Mouse (Mus musculus) lung, embryonic 16.5 days (tissue): ENCODE data around the gene Arsg. TPM values are rescaled to one million over a fixed set of nuclear protein-coding genes. Genes with fewer than 3 reads are reported as not detected.

Experiments used
- ATAC-seq: fragments of 200-750 bp; cut with Nextera tagmentation; 2 replicates; pipeline ENCODE4 v1.8.0; 2017; ENCODE audit warnings: low read depth, mild to moderate bottlenecking, moderate library complexity
- H3K27ac ChIP-seq: fragments of 300-500 bp; sonication (generic); 2 replicates; pipeline ENCODE4 v1.5.1; 2014; ENCODE audit warnings: mild to moderate bottlenecking, control low read depth, low read length
- H3K27me3 ChIP-seq: fragments of 300-500 bp; sonication (generic); 2 replicates; pipeline ENCODE4 v1.6.1; 2014; ENCODE audit warnings: low read depth, low read length, mixed read lengths; ENCODE audit not compliant: control insufficient read depth, insufficient read depth
- H3K36me3 ChIP-seq: fragments of 300-500 bp; sonication (generic); 2 replicates; pipeline ENCODE4 v1.6.1; 2014; ENCODE audit warnings: low read length; ENCODE audit not compliant: control insufficient read depth, insufficient read depth
- H3K4me1 ChIP-seq: fragments of 300-500 bp; sonication (generic); replicated peaks from 2 replicates; pipeline ENCODE4 v1.6.1; 2014; ENCODE audit warnings: low read length, mixed read lengths; ENCODE audit not compliant: control insufficient read depth, insufficient read depth
- H3K4me2 ChIP-seq: fragments of 300-500 bp; sonication (generic); 2 replicates; pipeline ENCODE4 v1.6.1; 2014; ENCODE audit warnings: low read depth, low read length, control low read depth
- H3K4me3 ChIP-seq: fragments of 300-500 bp; sonication (generic); 2 replicates; pipeline ENCODE4 v1.5.1; 2014; ENCODE audit warnings: mild to moderate bottlenecking, low read length, control low read depth
- H3K9ac ChIP-seq: fragments of 300-500 bp; sonication (generic); 2 replicates; pipeline ENCODE4 v1.6.1; 2014; ENCODE audit warnings: low read length, control low read depth
- H3K9me3 ChIP-seq: fragments of 300-500 bp; sonication (generic); 2 replicates; pipeline ENCODE4 v1.6.1; 2016; ENCODE audit warnings: low read length; ENCODE audit not compliant: control insufficient read depth
- WGBS: fragments of 180-500 bp; shearing (Covaris S2); extraction: QIAGEN DNeasy Blood & Tissue Kit; methylation state at CpG from one replicate; pipeline ENCODE4 v1.1.7; 2014; 5-methylcytosine and 5-hydroxymethylcytosine counted together
- polyA plus RNA-seq: library from polyadenylated mRNA; unstranded; fragments of >200 nt; fragmentation: Nextera tagmentation; extraction: Ambion mirVana; gene quantifications from 2 replicates; pipeline ENCODE4 v1.2.1, GENCODE M21; 2015

The Arsg gene
- polyA plus RNA-seq, 1 experiment from 2014 or later: 4.7 TPM

- Histone ChIP-seq H3K4me2 (peak overlapping the region; percentile 25; the same call in 1 of the 2 replicates), H3K27me3 (no peaks in the 10 kb centered on the region)
These were observed 23.4 kb downstream of the Arsg start for GRCm38 (mm10) chr11:109496475-109496993.

GRCm38 (mm10) chr11:109496996-109497714 lies 24.0 kb downstream of the Arsg start:
- Histone ChIP-seq H3K4me2 (no peak overlapping the region), H3K4me1 (peaks cover 18% of the 10 kb centered on the region), H3K27ac (no peak overlapping the region), H3K4me3 (no peak overlapping the region), H3K36me3 (no peaks in the 10 kb centered on the region), H3K9me3 (no peaks in the 10 kb centered on the region), H3K27me3 (no peaks in the 10 kb centered on the region), H3K9ac (no peak overlapping the region)
- no peak for ATAC-seq
- 85% methylated on average over 6 of the region's 6 CpGs for WGBS

More at GRCm38 (mm10) chr11:109496475-109496993, 23.4 kb downstream of the Arsg start:
- Histone ChIP-seq H3K9ac (no peak overlapping the region), H3K27ac (no peak overlapping the region), H3K4me3 (no peak overlapping the region), H3K36me3 (no peaks in the 10 kb centered on the region), H3K9me3 (no peaks in the 10 kb centered on the region), H3K4me1 (peaks cover 18% of the 10 kb centered on the region)
- no peak for ATAC-seq
- 63% methylated on average over 7 of the region's 7 CpGs for WGBS

- Histone ChIP-seq H3K9me3 (no peaks in the 10 kb centered on the region), H3K27me3 (no peaks in the 10 kb centered on the region), H3K4me2 (no peak overlapping the region; the same call in 1 of the 2 replicates), H3K4me3 (no peak overlapping the region), H3K36me3 (no peaks in the 10 kb centered on the region), H3K4me1 (peaks cover 18% of the 10 kb centered on the region), H3K9ac (no peak overlapping the region), H3K27ac (peak overlapping the region; percentile 69)
- 61% methylated on average over 9 of the region's 9 CpGs for WGBS
- ATAC-seq: no peak
These were observed 24.8 kb downstream of the Arsg start for GRCm38 (mm10) chr11:109497990-109498389.

GRCm38 (mm10) chr11:109500206-109500605 lies 27.0 kb downstream of the Arsg start:
- H3K27ac ChIP-seq: no peak overlapping the region
- WGBS: 53% methylated on average over 5 of the region's 5 CpGs
- H3K9me3 ChIP-seq: no peaks in the 10 kb centered on the region
- H3K9ac ChIP-seq: no peak overlapping the region
- no peaks in the 10 kb centered on the region for H3K27me3 ChIP-seq
- H3K4me2 ChIP-seq: no peak overlapping the region
- H3K4me3 ChIP-seq: no peak overlapping the region
- H3K4me1 ChIP-seq: peaks cover 18% of the 10 kb centered on the region
- H3K36me3 ChIP-seq: no peaks in the 10 kb centered on the region
- ATAC-seq: no peak

GRCm38 (mm10) chr11:109504977-109505376 lies 31.8 kb downstream of the Arsg start:
- no peaks in the 10 kb centered on the region for H3K36me3 ChIP-seq
- H3K27me3 ChIP-seq: no peaks in the 10 kb centered on the region
- ATAC-seq: no peak
- H3K9me3 ChIP-seq: no peaks in the 10 kb centered on the region
- 48% methylated on average over 9 of the region's 9 CpGs for WGBS
- H3K9ac ChIP-seq: no peak overlapping the region
- no peak overlapping the region for H3K27ac ChIP-seq
- H3K4me1 ChIP-seq: no peaks in the 10 kb centered on the region
- no peak overlapping the region for H3K4me2 ChIP-seq
- H3K4me3 ChIP-seq: no peak overlapping the region

GRCm38 (mm10) chr11:109505823-109506222 lies 32.6 kb downstream of the Arsg start:
- no peak for ATAC-seq
- Histone ChIP-seq H3K27ac (no peak overlapping the region), H3K9me3 (no peaks in the 10 kb centered on the region), H3K4me3 (no peak overlapping the region), H3K4me2 (no peak overlapping the region), H3K9ac (no peak overlapping the region), H3K36me3 (no peaks in the 10 kb centered on the region), H3K27me3 (no peaks in the 10 kb centered on the region), H3K4me1 (no peaks in the 10 kb centered on the region)
- WGBS: 93% methylated on average over 4 of the region's 4 CpGs

GRCm38 (mm10) chr11:109507068-109507467 lies 33.9 kb downstream of the Arsg start:
- H3K36me3 ChIP-seq: no peaks in the 10 kb centered on the region
- H3K27me3 ChIP-seq: no peaks in the 10 kb centered on the region
- 0 out of 2 replicates have a peak, but pooled peaks cover 2% of the 10 kb centered on the region for H3K9me3 ChIP-seq
- 48% methylated on average over 3 of the region's 3 CpGs for WGBS
- no peak overlapping the region for H3K9ac ChIP-seq
- no peak overlapping the region for H3K27ac ChIP-seq
- H3K4me3 ChIP-seq: no peak overlapping the region
- H3K4me2 ChIP-seq: no peak overlapping the region
- no peaks in the 10 kb centered on the region for H3K4me1 ChIP-seq
- no peak for ATAC-seq

- WGBS: 84% methylated on average over 16 of the region's 16 CpGs
These were observed 40.0 kb downstream of the Arsg start for GRCm38 (mm10) chr11:109512995-109513675.

GRCm38 (mm10) chr11:109514064-109514612 lies 41.0 kb downstream of the Arsg start:
- H3K4me1 ChIP-seq: peaks cover 4% of the 10 kb centered on the region
- ATAC-seq: peak; percentile 54; the same call in 1 of the 2 replicates
- WGBS: 14% methylated on average over 3 of the region's 3 CpGs

More at GRCm38 (mm10) chr11:109512995-109513675, 40.0 kb downstream of the Arsg start:
- Histone ChIP-seq H3K4me1 (peaks cover 4% of the 10 kb centered on the region), H3K36me3 (no peaks in the 10 kb centered on the region), H3K9me3 (0 out of 2 replicates have a peak, but pooled peaks cover 2% of the 10 kb centered on the region), H3K9ac (no peak overlapping the region), H3K4me3 (no peak overlapping the region), H3K4me2 (no peak overlapping the region), H3K27me3 (no peaks in the 10 kb centered on the region), H3K27ac (no peak overlapping the region)
- ATAC-seq: no peak

More at GRCm38 (mm10) chr11:109514064-109514612, 41.0 kb downstream of the Arsg start:
- Histone ChIP-seq H3K27me3 (no peaks in the 10 kb centered on the region), H3K4me2 (no peak overlapping the region), H3K27ac (no peak overlapping the region), H3K36me3 (no peaks in the 10 kb centered on the region), H3K9me3 (0 out of 2 replicates have a peak, but pooled peaks cover 2% of the 10 kb centered on the region), H3K4me3 (no peak overlapping the region), H3K9ac (no peak overlapping the region)
